In genomic region chr2:5942416-5943032, GRCm38 (mm10) we compare ENCODE assay signal across 8 mouse cellular contexts. TPM values are rescaled to one million over a fixed set of nuclear protein-coding genes. Genes with fewer than 3 reads are reported as not detected.
DNase-seq lines count a peak whose midpoint lies in the region; ATAC-seq and TF ChIP-seq lines count a peak whose summit lies in the region.

TSS of gene Dhtkd1 (minus strand) at chr2:5942792.

- no peaks in the 10 kb centered on the region; the same call in 1 of the 2 replicates for H3K36me3 ChIP-seq in E14TG2a.4 (ENCODE audit: insufficient read depth, low read length)
- no peaks in the 10 kb centered on the region for H3K36me3 ChIP-seq in forebrain, embryonic 11.5 days (ENCODE audit: control insufficient read depth, insufficient read depth, low read length)
- no peaks in the 10 kb centered on the region for H3K36me3 ChIP-seq in heart, embryonic 14.5 days (ENCODE audit: control insufficient read depth, insufficient read depth, low read length)
- H3K36me3 ChIP-seq in kidney, embryonic 16.5 days (ENCODE audit: insufficient read depth, low read length): no peaks in the 10 kb centered on the region
- no peaks in the 10 kb centered on the region for H3K36me3 ChIP-seq in midbrain, embryonic 16.5 days (ENCODE audit: control insufficient read depth, insufficient read depth, low read length)

- peak within 1 kb of the TSS; percentile 95 for H3K4me3 ChIP-seq in E14TG2a.4 (replicated peaks; ENCODE audit: low read length)
- peak within 1 kb of the TSS; percentile 52 for H3K4me3 ChIP-seq in forebrain, embryonic 11.5 days (ENCODE audit: low read depth, low read length)
- H3K4me3 ChIP-seq in heart, embryonic 14.5 days (ENCODE audit: control insufficient read depth in 1 of 2, insufficient read depth in 1 of 2, low read depth in 1 of 2, low read length in 2 of 2): peak within 1 kb of the TSS; percentile 56 to 61
- peak within 1 kb of the TSS; percentile 66 for H3K4me3 ChIP-seq in kidney, embryonic 16.5 days (ENCODE audit: low read length)
- peak within 1 kb of the TSS; percentile 76 for H3K4me3 ChIP-seq in midbrain, embryonic 16.5 days (ENCODE audit: low read depth, low read length)

- H3K9me3 ChIP-seq in E14TG2a.4 (ENCODE audit: low read length): no peaks in the 10 kb centered on the region
- H3K9me3 ChIP-seq in forebrain, embryonic 11.5 days (ENCODE audit: control insufficient read depth, low read length): no peaks in the 10 kb centered on the region
- no peaks in the 10 kb centered on the region for H3K9me3 ChIP-seq in heart, embryonic 14.5 days (ENCODE audit: control insufficient read depth, low read length)
- no peaks in the 10 kb centered on the region for H3K9me3 ChIP-seq in kidney, embryonic 16.5 days (ENCODE audit: low read length)
- H3K9me3 ChIP-seq in midbrain, embryonic 16.5 days (replicated peaks; ENCODE audit: control insufficient read depth, low read length, poor library complexity, severe bottlenecking): no peaks in the 10 kb centered on the region

- peak; percentile 87 for ATAC-seq in cerebellum, adult (ENCODE audit: insufficient number of reproducible peaks, low FRiP score, low TSS enrichment)
- ATAC-seq in forebrain, embryonic 11.5 days (replicated peaks; ENCODE audit: low FRiP score): peak; percentile 97
- peak; percentile 84 for ATAC-seq in heart, embryonic 14.5 days (ENCODE audit: insufficient number of reproducible peaks, insufficient read depth, low FRiP score, low read depth)
- ATAC-seq in kidney, embryonic 16.5 days (ENCODE audit: low FRiP score, low TSS enrichment): peak; percentile 95
- ATAC-seq in midbrain, embryonic 16.5 days: peak; percentile 98

- no peak within 1 kb of the TSS for H3K27ac ChIP-seq in forebrain, embryonic 11.5 days (ENCODE audit: low read depth, low read length)
- H3K27ac ChIP-seq in heart, embryonic 14.5 days (replicated peaks in 1 of 2; ENCODE audit: control insufficient read depth in 1 of 2, insufficient read depth in 1 of 2, low read depth in 2 of 2, low read length in 2 of 2): no peak within 1 kb of the TSS
- 0 out of 2 replicates have a peak within 1 kb of the TSS, but pooled peaks have one; percentile 17 for H3K27ac ChIP-seq in kidney, embryonic 16.5 days (ENCODE audit: low read length)
- peak within 1 kb of the TSS; percentile 61 for H3K27ac ChIP-seq in midbrain, embryonic 16.5 days (ENCODE audit: low read length)

- no peak for TF ChIP-seq CTCF in E14TG2a.4 (conservative IDR thresholded peaks at IDR 0.05; ENCODE audit: low read length)

- H3K27me3 ChIP-seq in E14TG2a.4 (ENCODE audit: insufficient read depth, low read length): no peaks in the 10 kb centered on the region
- no peaks in the 10 kb centered on the region for H3K27me3 ChIP-seq in forebrain, embryonic 11.5 days (ENCODE audit: control insufficient read depth, insufficient read depth, low read length)
- no peaks in the 10 kb centered on the region for H3K27me3 ChIP-seq in heart, embryonic 14.5 days (ENCODE audit: control insufficient read depth, insufficient read depth, low read length)
- no peaks in the 10 kb centered on the region for H3K27me3 ChIP-seq in kidney, embryonic 16.5 days (ENCODE audit: insufficient read depth, low read length)
- H3K27me3 ChIP-seq in midbrain, embryonic 16.5 days (ENCODE audit: control insufficient read depth, insufficient read depth, low read depth, low read length): no peaks in the 10 kb centered on the region

- H3K9ac ChIP-seq in forebrain, embryonic 11.5 days (ENCODE audit: low read length): peak within 1 kb of the TSS; percentile 66
- peak within 1 kb of the TSS; percentile 80 for H3K9ac ChIP-seq in heart, embryonic 14.5 days (ENCODE audit: low read length)
- H3K9ac ChIP-seq in kidney, embryonic 16.5 days (replicated peaks; ENCODE audit: low read length): peak within 1 kb of the TSS; percentile 74
- H3K9ac ChIP-seq in midbrain, embryonic 16.5 days (ENCODE audit: low read depth, low read length): peak within 1 kb of the TSS; percentile 92

- H3K4me2 ChIP-seq in forebrain, embryonic 11.5 days (ENCODE audit: low read depth, low read length, severe bottlenecking): peak within 1 kb of the TSS; percentile 85
- H3K4me2 ChIP-seq in heart, embryonic 14.5 days (ENCODE audit: low read length): peak within 1 kb of the TSS; percentile 95
- H3K4me2 ChIP-seq in kidney, embryonic 16.5 days (replicated peaks; ENCODE audit: low read depth, low read length): peak within 1 kb of the TSS; percentile 84
- H3K4me2 ChIP-seq in midbrain, embryonic 16.5 days (ENCODE audit: low read length): peak within 1 kb of the TSS; percentile 86

- peak; percentile 82 for DNase-seq in forebrain, embryonic 11.5 days (ENCODE audit: low spot score)
- peak; percentile 79 for DNase-seq in liver
- peak; percentile 32 to 39 for DNase-seq in spleen, postnatal 36 days (ENCODE audit: low spot score in 2 of 2)

- H3K4me1 ChIP-seq in E14TG2a.4 (replicated peaks; ENCODE audit: low read depth, low read length): peaks cover 47% of the 10 kb centered on the region
- H3K4me1 ChIP-seq in forebrain, embryonic 11.5 days (replicated peaks; ENCODE audit: control insufficient read depth, insufficient read depth, low read length): no peaks in the 10 kb centered on the region
- H3K4me1 ChIP-seq in heart, embryonic 14.5 days (ENCODE audit: control insufficient read depth in 2 of 2, insufficient read depth in 2 of 2, low read length in 2 of 2): peaks cover 2 to 3% of the 10 kb centered on the region in 2 experiments; a peak in 1 of 4 replicates
- H3K4me1 ChIP-seq in kidney, embryonic 16.5 days (ENCODE audit: insufficient read depth, low read length): no peaks in the 10 kb centered on the region
- peaks cover 13% of the 10 kb centered on the region; the same call in 1 of the 2 replicates for H3K4me1 ChIP-seq in midbrain, embryonic 16.5 days (ENCODE audit: control insufficient read depth, insufficient read depth, low read length)

- under 1% methylated on average over 36 of the region's 36 CpGs for WGBS in forebrain, embryonic 11.5 days
- WGBS in heart, embryonic 14.5 days: under 1% methylated on average over 36 of the region's 36 CpGs
- whole genome bisulfite sequencing in kidney, embryonic 16.5 days: under 1% methylated on average over 36 of the region's 36 CpGs
- 1% methylated on average over 36 of the region's 36 CpGs for WGBS in midbrain, embryonic 16.5 days

RNA-seq across cellular contexts. Expression of gene Dhtkd1, which starts in this region (rescaled TPM):
- polyA plus RNA-seq in forebrain, embryonic 11.5 days (2014; fragmentation: Nextera tagmentation; extraction: Ambion mirVana): 4.0 and 5.0 TPM in 2 replicates
- polyA plus RNA-seq in heart, embryonic 14.5 days (2014; fragmentation: Nextera tagmentation; extraction: Ambion mirVana): 1.9 and 3.3 TPM in 2 replicates
- 2.9 and 4.5 TPM in 2 replicates for polyA plus RNA-seq in kidney, embryonic 16.5 days (2015; fragmentation: Nextera tagmentation; extraction: Ambion mirVana)
- polyA plus RNA-seq in midbrain, embryonic 16.5 days (2015; fragmentation: Nextera tagmentation; extraction: Ambion mirVana): 8.7 and 9.3 TPM in 2 replicates

Comparison
In these comparisons a context has a peak if more than half of its experiments do, and no peak if none do; other contexts are left out.
1. H3K27ac ChIP-seq: peak in kidney, embryonic 16.5 days (single experiment) and midbrain, embryonic 16.5 days (single experiment); none in forebrain, embryonic 11.5 days (single experiment) and heart, embryonic 14.5 days (0 of 2).
2. Peak in every context shown above with its lines, with median percentiles within 50 percentile points of each other: H3K4me3 ChIP-seq, ATAC-seq, DNase-seq, H3K4me2 ChIP-seq and H3K9ac ChIP-seq.